Mouse (Mus musculus) B cell, adult 67 days (primary cell): ENCODE results near the gene Tmem169. TPM values are rescaled to one million over a fixed set of nuclear protein-coding genes. Genes with fewer than 3 reads are reported as not detected.

ENCODE experiments used
- total RNA-seq, 2 experiments: library from RNA; stranded (reverse); gene quantifications; 4 replicates each; pipeline ENCODE4 v1.2.4; 2023

The Tmem169 gene
- total RNA-seq = not detected

DNA sequence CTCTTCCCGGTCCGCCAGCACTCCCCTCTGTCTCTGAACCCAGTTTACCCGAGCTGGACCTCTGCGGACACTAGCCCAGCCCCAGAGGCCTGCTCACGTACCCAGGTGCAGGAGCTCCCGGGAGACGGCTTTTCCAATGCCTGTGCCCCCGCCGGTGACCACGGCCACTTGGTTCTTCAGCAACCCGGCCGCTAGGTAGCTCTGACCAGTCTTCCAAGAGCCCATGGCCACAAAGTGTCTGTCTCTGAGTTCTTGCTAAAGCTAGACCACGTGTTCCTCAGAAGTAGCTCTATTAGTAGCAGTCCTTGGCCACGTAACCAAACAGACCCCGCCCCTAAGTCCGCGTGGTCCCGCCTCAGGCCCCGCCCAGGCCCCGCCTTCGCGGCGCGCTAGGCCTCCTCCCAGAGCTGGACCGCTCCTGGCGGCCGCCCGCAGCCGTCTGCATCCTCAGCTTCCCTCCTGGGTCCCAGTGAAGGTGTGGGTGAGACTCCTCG, at the start of gene Tmem169, which contains the start of gene Pecr:
Gene Tmem169 (plus strand): TSS at position 378 of the 494 bp plus-strand sequence.
Gene Pecr (minus strand): TSS at position 323 of the 494 bp plus-strand sequence.

DNA sequence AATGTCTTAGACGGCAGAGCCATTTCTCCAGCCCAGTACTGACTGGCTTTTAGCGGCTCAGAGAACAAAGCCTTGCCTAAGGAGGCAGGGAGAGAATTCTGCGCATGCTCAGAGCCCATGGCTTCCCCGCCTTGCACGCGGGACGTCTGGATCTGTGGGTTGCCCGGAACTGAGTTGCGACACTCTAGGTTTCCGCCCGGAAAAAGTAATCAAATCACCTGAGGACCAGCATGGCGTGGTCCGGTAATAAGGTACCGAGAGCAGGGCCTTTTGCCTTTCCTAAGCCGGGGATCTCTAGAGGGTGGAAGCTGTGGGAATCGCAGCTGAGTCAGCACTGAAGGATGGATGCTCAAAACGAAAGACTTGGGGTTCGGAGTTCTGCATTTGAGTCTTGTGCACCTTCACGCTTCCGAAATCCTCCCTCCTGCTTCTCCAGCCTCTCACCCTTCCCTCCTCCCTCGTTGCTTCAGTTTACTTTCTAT, 23.2 kb downstream of the Tmem169 start, which contains the start of gene Xrcc5:
Gene Xrcc5 (plus strand): TSS at position 105 of the 482 bp plus-strand sequence.

Other genes with a start within 250 kb of the Tmem169 start
- gene Mreg, start 72.1 kb upstream of the Tmem169 start, total RNA-seq = 1 to 10 TPM; 2.8 TPM
- 1 to 10 TPM; 1.7 to 3.5 TPM for gene Pecr, start 55 bp upstream of the Tmem169 start, total RNA-seq
- 10 to 100 TPM; 21.2 to 25.1 TPM for gene Xrcc5, start 23.1 kb downstream of the Tmem169 start, total RNA-seq